ENCODE assay signal across 8 mouse cellular contexts in genomic region chr17:30573990-30574782, GRCm38 (mm10). TPM values are rescaled to one million over a fixed set of nuclear protein-coding genes. Genes with fewer than 3 reads are reported as not detected.
DNase-seq lines count a peak whose midpoint lies in the region; ATAC-seq and TF ChIP-seq lines count a peak whose summit lies in the region.

No protein-coding gene starts in this region.

- no peaks in the 10 kb centered on the region for H3K36me3 ChIP-seq in midbrain, embryonic 10.5 days
- no peaks in the 10 kb centered on the region for H3K36me3 ChIP-seq in midbrain, embryonic 11.5 days (ENCODE audit: control insufficient read depth, insufficient read depth, low read length)
- no peaks in the 10 kb centered on the region for H3K36me3 ChIP-seq in heart, embryonic 14.5 days (ENCODE audit: control insufficient read depth, insufficient read depth, low read length)
- no peaks in the 10 kb centered on the region for H3K36me3 ChIP-seq in limb, embryonic 14.5 days (ENCODE audit: control insufficient read depth, insufficient read depth, low read length)
- no peaks in the 10 kb centered on the region for H3K36me3 ChIP-seq in stomach, embryonic 15.5 days

- no peak overlapping the region for H3K27ac ChIP-seq in midbrain, embryonic 10.5 days (replicated peaks)
- no peak overlapping the region for H3K27ac ChIP-seq in midbrain, embryonic 11.5 days (ENCODE audit: low read depth, low read length)
- peak overlapping the region; percentile 49 to 92; a peak in 3 of 4 replicates for H3K27ac ChIP-seq in heart, embryonic 14.5 days (replicated peaks in 1 of 2; ENCODE audit: control insufficient read depth in 1 of 2, insufficient read depth in 1 of 2, low read depth in 2 of 2, low read length in 2 of 2)
- H3K27ac ChIP-seq in limb, embryonic 14.5 days (replicated peaks; ENCODE audit: low read depth, low read length): no peak overlapping the region
- no peak overlapping the region for H3K27ac ChIP-seq in stomach, embryonic 15.5 days

- H3K27me3 ChIP-seq in midbrain, embryonic 10.5 days (ENCODE audit: low read depth, poor library complexity, severe bottlenecking): no peaks in the 10 kb centered on the region
- H3K27me3 ChIP-seq in midbrain, embryonic 11.5 days (ENCODE audit: control insufficient read depth, insufficient read depth, low read length): no peaks in the 10 kb centered on the region
- no peaks in the 10 kb centered on the region for H3K27me3 ChIP-seq in heart, embryonic 14.5 days (ENCODE audit: control insufficient read depth, insufficient read depth, low read length)
- H3K27me3 ChIP-seq in limb, embryonic 14.5 days (ENCODE audit: control insufficient read depth, insufficient read depth, low read length): no peaks in the 10 kb centered on the region
- H3K27me3 ChIP-seq in stomach, embryonic 15.5 days (replicated peaks): no peaks in the 10 kb centered on the region

- no peak for DNase-seq in midbrain, embryonic 10.5 days (ENCODE audit: low spot score)
- no peak for DNase-seq in midbrain, embryonic 11.5 days (ENCODE audit: low spot score, missing footprints)
- no peak for DNase-seq in limb, embryonic 14.5 days (ENCODE audit: low spot score)
- no peak for DNase-seq in gastrocnemius, postnatal 25 days
- no peak for DNase-seq in yolk sac, embryonic 10.5 days (ENCODE audit: low spot score)
- no peak for DNase-seq in frontal cortex, postnatal 14 days (ENCODE audit: low spot score in 2 of 2)

- H3K4me2 ChIP-seq in midbrain, embryonic 11.5 days: no peak overlapping the region
- peak overlapping the region; percentile 81 for H3K4me2 ChIP-seq in heart, embryonic 14.5 days (ENCODE audit: low read length)
- 0 out of 2 replicates have a peak overlapping the region, but pooled peaks have one; percentile 72 for H3K4me2 ChIP-seq in limb, embryonic 14.5 days (replicated peaks; ENCODE audit: low read depth, low read length, severe bottlenecking)
- H3K4me2 ChIP-seq in stomach, embryonic 15.5 days: 0 out of 2 replicates have a peak overlapping the region, but pooled peaks have one; percentile 64

- no peaks in the 10 kb centered on the region for H3K9me3 ChIP-seq in midbrain, embryonic 10.5 days (replicated peaks)
- no peaks in the 10 kb centered on the region for H3K9me3 ChIP-seq in midbrain, embryonic 11.5 days (ENCODE audit: control insufficient read depth, low read length)
- H3K9me3 ChIP-seq in heart, embryonic 14.5 days (ENCODE audit: control insufficient read depth, low read length): no peaks in the 10 kb centered on the region
- no peaks in the 10 kb centered on the region for H3K9me3 ChIP-seq in limb, embryonic 14.5 days (ENCODE audit: control insufficient read depth, low read length)
- H3K9me3 ChIP-seq in stomach, embryonic 15.5 days: no peaks in the 10 kb centered on the region

- H3K9ac ChIP-seq in midbrain, embryonic 11.5 days (ENCODE audit: low read length): no peak overlapping the region
- H3K9ac ChIP-seq in heart, embryonic 14.5 days (ENCODE audit: low read length): peak overlapping the region; percentile 85; the same call in 1 of the 2 replicates
- H3K9ac ChIP-seq in limb, embryonic 14.5 days (ENCODE audit: low read depth, low read length, severe bottlenecking): no peak overlapping the region
- H3K9ac ChIP-seq in stomach, embryonic 15.5 days: no peak overlapping the region

- ATAC-seq in midbrain, embryonic 11.5 days (ENCODE audit: low FRiP score): no peak
- no peak for ATAC-seq in heart, embryonic 14.5 days (ENCODE audit: insufficient number of reproducible peaks, insufficient read depth, low FRiP score, low read depth)
- no peak for ATAC-seq in limb, embryonic 14.5 days (ENCODE audit: low FRiP score, low read depth)
- ATAC-seq in stomach, embryonic 15.5 days (ENCODE audit: insufficient read depth, low FRiP score, low read depth): no peak

- H3K4me3 ChIP-seq in midbrain, embryonic 10.5 days: peak overlapping the region; percentile 84; the same call in 1 of the 2 replicates
- H3K4me3 ChIP-seq in midbrain, embryonic 11.5 days (ENCODE audit: low read depth, low read length): no peak overlapping the region
- H3K4me3 ChIP-seq in heart, embryonic 14.5 days (ENCODE audit: control insufficient read depth in 1 of 2, insufficient read depth in 1 of 2, low read depth in 1 of 2, low read length in 2 of 2): peak overlapping the region in 1 of 2 experiments; percentile 85; a peak in 1 of 4 replicates
- H3K4me3 ChIP-seq in limb, embryonic 14.5 days (replicated peaks; ENCODE audit: low read length): no peak overlapping the region
- peak overlapping the region; percentile 83; the same call in 1 of the 2 replicates for H3K4me3 ChIP-seq in stomach, embryonic 15.5 days (replicated peaks)

- TF ChIP-seq POLR2A in limb, embryonic 14.5 days (IDR thresholded peaks at IDR 0.05; ENCODE audit: borderline replicate concordance, extremely low read depth, insufficient read depth, insufficient read length): no peak

- 89% methylated on average over 8 of the region's 8 CpGs for WGBS in midbrain, embryonic 10.5 days
- WGBS in midbrain, embryonic 11.5 days: 89% methylated on average over 8 of the region's 8 CpGs
- 54% methylated on average over 8 of the region's 8 CpGs for WGBS in heart, embryonic 14.5 days
- whole genome bisulfite sequencing in limb, embryonic 14.5 days: 47% methylated on average over 8 of the region's 8 CpGs
- WGBS in stomach, embryonic 15.5 days: 60% methylated on average over 8 of the region's 8 CpGs

- H3K4me1 ChIP-seq in midbrain, embryonic 10.5 days: peaks cover 31% of the 10 kb centered on the region
- H3K4me1 ChIP-seq in midbrain, embryonic 11.5 days (ENCODE audit: control insufficient read depth, insufficient read depth, low read length): peaks cover 11% of the 10 kb centered on the region
- H3K4me1 ChIP-seq in heart, embryonic 14.5 days (ENCODE audit: control insufficient read depth in 2 of 2, insufficient read depth in 2 of 2, low read length in 2 of 2): peaks cover 16 to 29% of the 10 kb centered on the region in 2 experiments; a peak in 3 of 4 replicates
- peaks cover 14% of the 10 kb centered on the region for H3K4me1 ChIP-seq in limb, embryonic 14.5 days (ENCODE audit: control insufficient read depth, insufficient read depth, low read length)
- H3K4me1 ChIP-seq in stomach, embryonic 15.5 days: peaks cover 24% of the 10 kb centered on the region; the same call in 1 of the 2 replicates

RNA-seq across cellular contexts. Expression of gene Btbd9, which starts 2.1 kb away (rescaled TPM):
- polyA plus RNA-seq in midbrain, embryonic 10.5 days (2016; fragmentation: Nextera tagmentation; extraction: Ambion mirVana): 63.0 and 74.5 TPM in 2 replicates
- 57.5 and 59.7 TPM in 2 replicates for polyA plus RNA-seq in midbrain, embryonic 11.5 days (2014; fragmentation: Nextera tagmentation; extraction: Ambion mirVana)
- 39.4 and 40.9 TPM in 2 replicates for polyA plus RNA-seq in heart, embryonic 14.5 days (2014; fragmentation: Nextera tagmentation; extraction: Ambion mirVana)
- polyA plus RNA-seq in limb, embryonic 14.5 days (2012; rRNA removed): 18.3 and 25.8 TPM in 2 replicates
- polyA plus RNA-seq in limb, embryonic 14.5 days (2014; fragmentation: Nextera tagmentation; extraction: Ambion mirVana): 46.9 and 49.1 TPM in 2 replicates
- 56.0 TPM in 2 replicates for polyA plus RNA-seq in stomach, embryonic 15.5 days (2015; fragmentation: Nextera tagmentation; extraction: Ambion mirVana)
- total RNA-seq in gastrocnemius, postnatal 25 days (2021): 10 to 100 TPM in 1 of 2 experiments, 1 to 10 TPM in 1; 8.0 to 12.4 TPM

RNA-seq across cellular contexts. Expression of gene Dnah8, which starts 50.0 kb away (rescaled TPM):
- 1.1 and 1.2 TPM in 2 replicates for polyA plus RNA-seq in midbrain, embryonic 10.5 days (2016; fragmentation: Nextera tagmentation; extraction: Ambion mirVana)
- polyA plus RNA-seq in midbrain, embryonic 11.5 days (2014; fragmentation: Nextera tagmentation; extraction: Ambion mirVana): 1.1 and 1.5 TPM in 2 replicates
- 2.4 TPM in 2 replicates for polyA plus RNA-seq in heart, embryonic 14.5 days (2014; fragmentation: Nextera tagmentation; extraction: Ambion mirVana)
- 0.69 and 0.86 TPM in 2 replicates for polyA plus RNA-seq in limb, embryonic 14.5 days (2012; rRNA removed)
- polyA plus RNA-seq in limb, embryonic 14.5 days (2014; fragmentation: Nextera tagmentation; extraction: Ambion mirVana): 1.2 and 2.1 TPM in 2 replicates
- 0.89 and 1.0 TPM in 2 replicates for polyA plus RNA-seq in stomach, embryonic 15.5 days (2015; fragmentation: Nextera tagmentation; extraction: Ambion mirVana)
- total RNA-seq in gastrocnemius, postnatal 25 days (2021): under 1 TPM; 0.28 to 0.32 TPM

RNA-seq across cellular contexts. Expression of gene Glo1, which starts 52.5 kb away (rescaled TPM):
- polyA plus RNA-seq in midbrain, embryonic 10.5 days (2016; fragmentation: Nextera tagmentation; extraction: Ambion mirVana): 242 and 252 TPM in 2 replicates
- polyA plus RNA-seq in midbrain, embryonic 11.5 days (2014; fragmentation: Nextera tagmentation; extraction: Ambion mirVana): 277 and 302 TPM in 2 replicates
- polyA plus RNA-seq in heart, embryonic 14.5 days (2014; fragmentation: Nextera tagmentation; extraction: Ambion mirVana): 222 and 225 TPM in 2 replicates
- 81.0 and 87.9 TPM in 2 replicates for polyA plus RNA-seq in limb, embryonic 14.5 days (2012; rRNA removed)
- 214 and 216 TPM in 2 replicates for polyA plus RNA-seq in limb, embryonic 14.5 days (2014; fragmentation: Nextera tagmentation; extraction: Ambion mirVana)
- polyA plus RNA-seq in stomach, embryonic 15.5 days (2015; fragmentation: Nextera tagmentation; extraction: Ambion mirVana): 216 and 221 TPM in 2 replicates
- total RNA-seq in gastrocnemius, postnatal 25 days (2021): 100 to 1,000 TPM; 132 to 148 TPM

Comparison
In these comparisons a context has a peak if more than half of its experiments do, and no peak if none do; other contexts are left out.
1. H3K4me3 ChIP-seq: peak in midbrain, embryonic 10.5 days (single experiment) and stomach, embryonic 15.5 days (single experiment); none in midbrain, embryonic 11.5 days (single experiment) and limb, embryonic 14.5 days (single experiment).
2. H3K27ac ChIP-seq: peak in heart, embryonic 14.5 days (2 of 2); none in midbrain, embryonic 10.5 days (single experiment), midbrain, embryonic 11.5 days (single experiment), limb, embryonic 14.5 days (single experiment) and stomach, embryonic 15.5 days (single experiment).